Comparison of ENCODE assay signal across 24 mouse cellular contexts in genomic region chr6:48609512-48609911, GRCm38 (mm10). TPM values are rescaled to one million over a fixed set of nuclear protein-coding genes. Genes with fewer than 3 reads are reported as not detected.
A peak's percentile ranks its signal among the peaks of the same experiment; 100 is the strongest.
DNase-seq lines count a peak whose midpoint lies in the region; ATAC-seq and TF ChIP-seq lines count a peak whose summit lies in the region.
"Had no signal": no experiment of that assay in that cellular context is flagged by ENCODE, and none has a peak within 500 bp of the region (broad histone marks: within the 10 kb centered on the region; RNA-seq: fewer than 3 reads in every experiment).

No protein-coding gene starts in this region.

- no peak for TF ChIP-seq CTCF in liver, postnatal 0 days (IDR thresholded peaks at IDR 0.05; ENCODE audit: low read depth)

- H3K4me1 ChIP-seq in heart, embryonic 11.5 days (ENCODE audit: control insufficient read depth, insufficient read depth, low read length) = peaks cover 8% of the 10 kb centered on the region; the same call in 1 of the 2 replicates
- H3K4me1 ChIP-seq in limb, embryonic 14.5 days (ENCODE audit: control insufficient read depth, insufficient read depth, low read length) = no peaks in the 10 kb centered on the region
- no peaks in the 10 kb centered on the region for H3K4me1 ChIP-seq in liver, postnatal 0 days (ENCODE audit: insufficient read depth)
- H3K4me1 ChIP-seq: embryonic facial prominence, embryonic 13.5 days; lung, embryonic 15.5 days; stomach, embryonic 15.5 days had no signal

- H3K4me3 ChIP-seq in heart, embryonic 11.5 days (ENCODE audit: low read depth, low read length) = no peak overlapping the region
- H3K4me3 ChIP-seq in limb, embryonic 14.5 days (replicated peaks; ENCODE audit: low read length) = no peak overlapping the region
- no peak overlapping the region for H3K4me3 ChIP-seq in liver, postnatal 0 days (ENCODE audit: low read depth, low read length)
- H3K4me3 ChIP-seq: embryonic facial prominence, embryonic 13.5 days; hindbrain, embryonic 15.5 days; lung, embryonic 15.5 days; stomach, embryonic 15.5 days had no signal

- no peak overlapping the region for H3K4me2 ChIP-seq in heart, embryonic 11.5 days
- no peak overlapping the region for H3K4me2 ChIP-seq in limb, embryonic 14.5 days (replicated peaks; ENCODE audit: low read depth, low read length, severe bottlenecking)
- H3K4me2 ChIP-seq in liver, postnatal 0 days (ENCODE audit: low read depth, low read length) = no peak overlapping the region
- H3K4me2 ChIP-seq: embryonic facial prominence, embryonic 13.5 days; hindbrain, embryonic 15.5 days; lung, embryonic 15.5 days; stomach, embryonic 15.5 days had no signal

- 0 out of 2 replicates have a peak overlapping the region, but pooled peaks have one; percentile 10 for H3K9ac ChIP-seq in heart, embryonic 11.5 days (ENCODE audit: low read depth, low read length)
- H3K9ac ChIP-seq in limb, embryonic 14.5 days (ENCODE audit: low read depth, low read length, severe bottlenecking) = no peak overlapping the region
- no peak overlapping the region for H3K9ac ChIP-seq in liver, postnatal 0 days (replicated peaks)
- H3K9ac ChIP-seq: embryonic facial prominence, embryonic 13.5 days; hindbrain, embryonic 15.5 days; lung, embryonic 15.5 days; stomach, embryonic 15.5 days had no signal

- TF ChIP-seq EP300 in liver, postnatal 0 days (IDR thresholded peaks at IDR 0.05; ENCODE audit: low read depth) = no peak

- no peaks in the 10 kb centered on the region for H3K9me3 ChIP-seq in heart, embryonic 11.5 days (replicated peaks; ENCODE audit: control insufficient read depth, low read length)
- H3K9me3 ChIP-seq in limb, embryonic 14.5 days (ENCODE audit: control insufficient read depth, low read length) = no peaks in the 10 kb centered on the region
- H3K9me3 ChIP-seq in liver, postnatal 0 days (ENCODE audit: low read length) = no peaks in the 10 kb centered on the region
- H3K9me3 ChIP-seq: embryonic facial prominence, embryonic 13.5 days; hindbrain, embryonic 15.5 days; lung, embryonic 15.5 days; stomach, embryonic 15.5 days had no signal

- TF ChIP-seq POLR2A in limb, embryonic 14.5 days (IDR thresholded peaks at IDR 0.05; ENCODE audit: borderline replicate concordance, extremely low read depth, insufficient read depth, insufficient read length) = no peak

- ATAC-seq in heart, embryonic 11.5 days (replicated peaks; ENCODE audit: insufficient number of reproducible peaks, low FRiP score, low TSS enrichment) = no peak
- ATAC-seq in limb, embryonic 14.5 days (ENCODE audit: low FRiP score, low read depth) = peak; percentile 37; the same call in 1 of the 2 replicates
- peak; percentile 56 for ATAC-seq in liver, postnatal 0 days
- ATAC-seq in CD4-positive, CD25-positive, alpha-beta regulatory T cell, adult 4 months = no peak
- ATAC-seq: intestine, postnatal 0 days had no signal

- intact Hi-C loops in heart, postnatal 25 days (cut with DNase I) = no loop called here

- H3K27me3 ChIP-seq in heart, embryonic 11.5 days (ENCODE audit: control insufficient read depth, insufficient read depth, low read length) = no peaks in the 10 kb centered on the region
- no peaks in the 10 kb centered on the region for H3K27me3 ChIP-seq in limb, embryonic 14.5 days (ENCODE audit: control insufficient read depth, insufficient read depth, low read length)
- no peaks in the 10 kb centered on the region for H3K27me3 ChIP-seq in liver, postnatal 0 days (ENCODE audit: insufficient read depth, low read length)
- H3K27me3 ChIP-seq: embryonic facial prominence, embryonic 13.5 days; hindbrain, embryonic 15.5 days; lung, embryonic 15.5 days; stomach, embryonic 15.5 days had no signal

- 33% methylated on average over 7 of the region's 7 CpGs for WGBS in heart, embryonic 11.5 days (ENCODE audit: insufficient replicate concordance)
- 64% methylated on average over 7 of the region's 7 CpGs for WGBS in limb, embryonic 14.5 days
- 39% methylated on average over 5 of the region's 7 CpGs for WGBS in liver, postnatal 0 days (ENCODE audit: insufficient replicate concordance)

- no peaks in the 10 kb centered on the region for H3K36me3 ChIP-seq in heart, embryonic 11.5 days (ENCODE audit: control insufficient read depth, insufficient read depth, low read length)
- peaks cover 11% of the 10 kb centered on the region for H3K36me3 ChIP-seq in limb, embryonic 14.5 days (ENCODE audit: control insufficient read depth, insufficient read depth, low read length)
- no peaks in the 10 kb centered on the region; the same call in 1 of the 2 replicates for H3K36me3 ChIP-seq in liver, postnatal 0 days (replicated peaks; ENCODE audit: insufficient read depth, low read length)

- DNase-seq in heart, postnatal 25 days (ENCODE audit: low spot score) = no peak
- peak; percentile 58 for DNase-seq in brain, adult 2 months (ENCODE audit: low read depth, low spot score)
- no peak for DNase-seq in limb, embryonic 14.5 days (ENCODE audit: low spot score)
- no peak for DNase-seq in liver, postnatal 0 days
- no peak for DNase-seq in spleen, adult 18-20 months
- DNase-seq: B cell, adult 2 months; gastrocnemius, postnatal 10 days; kidney, postnatal 25 days; retina, postnatal 1 day; thymus, postnatal 25 days had no signal

- no peak overlapping the region for H3K27ac ChIP-seq in heart, embryonic 11.5 days (ENCODE audit: low read depth, low read length)
- H3K27ac ChIP-seq in limb, embryonic 14.5 days (replicated peaks; ENCODE audit: low read depth, low read length) = no peak overlapping the region
- H3K27ac ChIP-seq in liver, postnatal 0 days (ENCODE audit: low read depth) = no peak overlapping the region
- H3K27ac ChIP-seq: embryonic facial prominence, embryonic 13.5 days; hindbrain, embryonic 15.5 days; lung, embryonic 15.5 days; stomach, embryonic 15.5 days had no signal

RNA-seq across cellular contexts. Expression of gene Zfp775, which starts 7.6 kb away (rescaled TPM):
- 5.8 and 6.0 TPM in 2 replicates for polyA plus RNA-seq in heart, embryonic 11.5 days (2014; fragmentation: Nextera tagmentation; extraction: Ambion mirVana)
- total RNA-seq in heart, postnatal 25 days (2021) = 10 to 100 TPM; 10.9 to 11.2 TPM
- 4.8 and 6.4 TPM in 2 replicates for polyA plus RNA-seq in limb, embryonic 14.5 days (2012; rRNA removed)
- polyA plus RNA-seq in limb, embryonic 14.5 days (2014; fragmentation: Nextera tagmentation; extraction: Ambion mirVana) = 5.8 and 5.9 TPM in 2 replicates
- 0.93 and 1.8 TPM in 2 replicates for polyA plus RNA-seq in liver, postnatal 0 days (2015; fragmentation: Nextera tagmentation; extraction: Ambion mirVana)
- polyA plus RNA-seq in CD4-positive, CD25-positive, alpha-beta regulatory T cell, adult 4 months (2017; shearing (Covaris generic)) = 10 to 100 TPM in 1 of 2 experiments, 1 to 10 TPM in 1; 5.8 to 10.0 TPM

RNA-seq across cellular contexts. Expression of gene Gm44965, which starts 15.8 kb away (rescaled TPM):
- polyA plus RNA-seq in heart, embryonic 11.5 days (2014; fragmentation: Nextera tagmentation; extraction: Ambion mirVana) = not detected in 2 replicates
- 1 to 10 TPM; 1.0 to 2.2 TPM for total RNA-seq in heart, postnatal 25 days (2021)
- polyA plus RNA-seq in limb, embryonic 14.5 days (2012; rRNA removed) = not detected in 2 replicates
- not detected in 2 replicates for polyA plus RNA-seq in limb, embryonic 14.5 days (2014; fragmentation: Nextera tagmentation; extraction: Ambion mirVana)
- polyA plus RNA-seq in liver, postnatal 0 days (2015; fragmentation: Nextera tagmentation; extraction: Ambion mirVana) = not detected in 2 replicates
- polyA plus RNA-seq in CD4-positive, CD25-positive, alpha-beta regulatory T cell, adult 4 months (2017; shearing (Covaris generic)) = not detected
- total RNA-seq: adrenal gland, adult 18-20 months; layer of hippocampus, postnatal 10 days; left cerebral cortex, postnatal 25 days had no signal
- polyA plus RNA-seq: brain, embryonic 14.5 days; embryonic facial prominence, embryonic 13.5 days; heart, postnatal 0 days; intestine, postnatal 0 days; lung, embryonic 15.5 days; neural tube, embryonic 14.5 days; stomach, embryonic 15.5 days had no signal

RNA-seq across cellular contexts. Expression of gene Repin1, which starts 15.8 kb away (rescaled TPM):
- 22.0 and 26.5 TPM in 2 replicates for polyA plus RNA-seq in heart, embryonic 11.5 days (2014; fragmentation: Nextera tagmentation; extraction: Ambion mirVana)
- total RNA-seq in heart, postnatal 25 days (2021) = 10 to 100 TPM; 31.0 to 31.8 TPM
- 35.2 and 55.3 TPM in 2 replicates for polyA plus RNA-seq in limb, embryonic 14.5 days (2012; rRNA removed)
- polyA plus RNA-seq in limb, embryonic 14.5 days (2014; fragmentation: Nextera tagmentation; extraction: Ambion mirVana) = 23.3 and 25.7 TPM in 2 replicates
- 14.4 and 14.8 TPM in 2 replicates for polyA plus RNA-seq in liver, postnatal 0 days (2015; fragmentation: Nextera tagmentation; extraction: Ambion mirVana)
- 1 to 10 TPM in 1 of 2 experiments, under 1 TPM in 1; 1.00 to 1.9 TPM for polyA plus RNA-seq in CD4-positive, CD25-positive, alpha-beta regulatory T cell, adult 4 months (2017; shearing (Covaris generic))

RNA-seq across cellular contexts. Expression of gene AI854703, which starts 17.1 kb away (rescaled TPM):
- 0.66 and 0.83 TPM in 2 replicates for polyA plus RNA-seq in heart, embryonic 11.5 days (2014; fragmentation: Nextera tagmentation; extraction: Ambion mirVana)
- total RNA-seq in heart, postnatal 25 days (2021) = under 1 TPM; 0.14 to 0.23 TPM
- polyA plus RNA-seq in limb, embryonic 14.5 days (2012; rRNA removed) = 1.1 and 1.5 TPM in 2 replicates
- 0.76 and 0.87 TPM in 2 replicates for polyA plus RNA-seq in limb, embryonic 14.5 days (2014; fragmentation: Nextera tagmentation; extraction: Ambion mirVana)
- 0.16 and 0.20 TPM in 2 replicates for polyA plus RNA-seq in liver, postnatal 0 days (2015; fragmentation: Nextera tagmentation; extraction: Ambion mirVana)
- 1 to 10 TPM; 2.7 to 5.2 TPM for polyA plus RNA-seq in CD4-positive, CD25-positive, alpha-beta regulatory T cell, adult 4 months (2017; shearing (Covaris generic))
- total RNA-seq: monocyte, adult 5-6 weeks had no signal

RNA-seq across cellular contexts. Expression of gene Gm45021, which starts 20.1 kb away (rescaled TPM):
- polyA plus RNA-seq in heart, embryonic 11.5 days (2014; fragmentation: Nextera tagmentation; extraction: Ambion mirVana) = 0.77 and 1.3 TPM in 2 replicates
- total RNA-seq in heart, postnatal 25 days (2021) = not detected
- polyA plus RNA-seq in limb, embryonic 14.5 days (2012; rRNA removed) = 0.78 TPM in 1 of 2 replicates, not detected in the other
- polyA plus RNA-seq in limb, embryonic 14.5 days (2014; fragmentation: Nextera tagmentation; extraction: Ambion mirVana) = 0.94 TPM in 1 of 2 replicates, not detected in the other
- polyA plus RNA-seq in liver, postnatal 0 days (2015; fragmentation: Nextera tagmentation; extraction: Ambion mirVana) = not detected in 2 replicates
- not detected for polyA plus RNA-seq in CD4-positive, CD25-positive, alpha-beta regulatory T cell, adult 4 months (2017; shearing (Covaris generic))
- total RNA-seq: adrenal gland, adult 18-20 months; gastrocnemius, postnatal 10 days; layer of hippocampus, postnatal 10 days; left cerebral cortex, postnatal 25 days; monocyte, adult 5-6 weeks had no signal
- polyA plus RNA-seq: brain, embryonic 14.5 days; embryonic facial prominence, embryonic 13.5 days; heart, postnatal 0 days; hindbrain, embryonic 15.5 days; intestine, postnatal 0 days; lung, embryonic 15.5 days; neural tube, embryonic 14.5 days; stomach, embryonic 15.5 days had no signal

Comparison
In these comparisons a context has a peak if more than half of its experiments do, and no peak if none do; other contexts are left out.
1. ATAC-seq: peak in limb, embryonic 14.5 days (single experiment) and liver, postnatal 0 days (single experiment); none in heart, embryonic 11.5 days (single experiment) and CD4-positive, CD25-positive, alpha-beta regulatory T cell, adult 4 months (single experiment).